Mouse (Mus musculus) forelimb bud, embryonic 11.5 days (tissue): Measurements from ENCODE around the gene Setdb1.
"Not testable (repeated sequence)": the region's sequence is repeated elsewhere in the genome, so short reads cannot be mapped to it uniquely, and the experiment has no call there.

Experiments
- DNase-seq: peaks from one replicate; pipeline ENCODE4 v3.0.0-alpha.2; 2012; ENCODE audit warnings: low read depth, low spot score

The Setdb1 gene

GRCm38 (mm10) chr3:95356701-95357449 is at the start of gene Setdb1:
Setdb1 (minus strand) TSS chr3:95357202.
- DNase-seq, result peak; percentile 98

- DNase-seq, result no peak
Observed at GRCm38 (mm10) chr3:95402741-95403140, 45.7 kb upstream of the Setdb1 start, which contains the start of gene 4930558C23Rik. 4930558C23Rik (minus strand) TSS chr3:95402841.

- no peak for DNase-seq
Observed at GRCm38 (mm10) chr3:95394385-95394784, 37.4 kb upstream of the Setdb1 start.

GRCm38 (mm10) chr3:95385401-95386075 is 28.5 kb upstream of the Setdb1 start:
- no peak for DNase-seq

GRCm38 (mm10) chr3:95373208-95373607 is 16.2 kb upstream of the Setdb1 start:
- no peak for DNase-seq

- no peak for DNase-seq
Observed at GRCm38 (mm10) chr3:95370101-95370500, 13.1 kb upstream of the Setdb1 start.

GRCm38 (mm10) chr3:95360276-95360675 is 3.3 kb upstream of the Setdb1 start:
- DNase-seq, result not testable (repeated sequence)

- DNase-seq, result no peak
Observed at GRCm38 (mm10) chr3:95357746-95358145, 744 bp upstream of the Setdb1 start.

GRCm38 (mm10) chr3:95355911-95356544 is 974 bp downstream of the Setdb1 start:
- not testable (repeated sequence) for DNase-seq

GRCm38 (mm10) chr3:95349491-95349890 is 7.5 kb downstream of the Setdb1 start:
- peak; percentile 26 for DNase-seq

- not testable (repeated sequence) for DNase-seq
Observed at GRCm38 (mm10) chr3:95348343-95348742, 8.7 kb downstream of the Setdb1 start.

- DNase-seq, result no peak
Observed at GRCm38 (mm10) chr3:95346454-95346853, 10.5 kb downstream of the Setdb1 start.

- not testable (repeated sequence) for DNase-seq
Observed at GRCm38 (mm10) chr3:95343356-95344000, 13.5 kb downstream of the Setdb1 start.

GRCm38 (mm10) chr3:95338251-95338650 is 18.8 kb downstream of the Setdb1 start:
- no peak for DNase-seq

GRCm38 (mm10) chr3:95337345-95337744 is 19.7 kb downstream of the Setdb1 start:
- no peak for DNase-seq

GRCm38 (mm10) chr3:95331528-95331927 is 25.5 kb downstream of the Setdb1 start:
- DNase-seq, result no peak

- no peak for DNase-seq
Observed at GRCm38 (mm10) chr3:95328803-95329404, 28.1 kb downstream of the Setdb1 start.

GRCm38 (mm10) chr3:95324454-95325144 is 32.4 kb downstream of the Setdb1 start:
- DNase-seq, result no peak

- no peak for DNase-seq
Observed at GRCm38 (mm10) chr3:95323429-95323828, 33.6 kb downstream of the Setdb1 start.

GRCm38 (mm10) chr3:95319701-95320625 is 37.0 kb downstream of the Setdb1 start:
- no peak for DNase-seq
